Mouse (Mus musculus): ENCODE data around the gene Myom1.

Myom1 gene

DNA sequence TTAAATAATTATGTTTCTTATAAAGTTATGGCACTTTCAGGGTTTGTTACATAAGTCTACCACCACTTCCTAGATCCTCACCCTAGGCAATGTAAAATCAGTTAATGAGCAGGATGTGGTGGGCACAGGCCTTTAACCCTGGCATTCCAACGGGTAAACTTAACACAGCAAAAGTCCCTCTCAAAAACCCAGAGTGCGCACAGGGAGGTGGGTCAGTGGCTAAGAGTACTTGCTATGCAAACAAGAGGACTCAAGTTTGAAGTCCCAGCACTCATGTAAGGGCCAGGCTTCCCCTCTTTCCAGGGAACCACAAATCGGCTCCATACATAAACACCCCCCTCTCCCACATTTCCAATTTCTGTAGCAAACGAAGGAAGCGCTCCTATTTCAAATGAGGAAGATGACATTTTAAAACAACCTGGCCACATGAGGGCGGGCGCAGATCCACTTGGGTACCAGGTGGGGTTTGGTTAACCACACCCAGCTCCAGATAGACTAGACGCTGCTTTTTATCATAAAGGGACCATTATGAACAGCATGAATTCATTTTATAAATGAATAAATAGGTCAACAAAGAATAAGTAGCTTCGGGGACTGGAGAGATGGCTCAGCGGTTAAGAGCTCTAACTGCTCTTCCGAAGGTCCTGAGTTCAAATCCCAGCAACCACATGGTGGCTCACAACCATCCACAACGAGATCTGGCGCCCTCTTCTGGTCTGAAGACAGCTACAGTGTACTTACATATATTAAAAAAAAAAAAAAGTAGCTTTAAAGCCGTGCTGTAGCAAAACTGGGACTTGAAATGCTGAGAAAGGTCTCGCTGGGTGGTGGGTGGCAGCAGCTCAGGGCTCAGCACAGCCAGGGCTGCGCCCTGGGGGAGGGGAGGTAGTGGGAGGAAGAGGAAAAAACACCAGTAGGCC is 10.5 kb upstream of the Myom1 start:
- DNase-seq (ENCODE audit: low read depth): no peak

DNA sequence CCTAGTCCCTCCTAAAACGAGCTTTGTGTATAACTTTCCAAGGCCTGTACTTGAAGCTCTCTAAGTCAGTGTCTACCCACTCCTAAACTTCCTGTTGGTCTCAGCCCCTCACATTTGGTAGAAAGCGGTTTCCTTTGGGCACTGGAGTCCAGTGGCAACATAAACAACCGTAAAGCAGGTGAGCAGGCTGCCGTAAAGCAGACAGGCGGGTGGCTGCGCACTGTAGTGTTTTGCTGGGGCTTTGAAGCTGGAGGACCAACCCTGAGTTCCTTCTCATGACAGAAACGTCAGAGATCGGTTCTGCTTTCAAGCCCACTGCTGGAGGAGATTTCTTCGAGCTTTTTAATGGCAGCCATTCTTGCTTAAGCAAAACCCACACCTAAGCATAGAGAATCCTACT is 9.8 kb upstream of the Myom1 start:
- no peak for DNase-seq (ENCODE audit: low read depth)

DNA sequence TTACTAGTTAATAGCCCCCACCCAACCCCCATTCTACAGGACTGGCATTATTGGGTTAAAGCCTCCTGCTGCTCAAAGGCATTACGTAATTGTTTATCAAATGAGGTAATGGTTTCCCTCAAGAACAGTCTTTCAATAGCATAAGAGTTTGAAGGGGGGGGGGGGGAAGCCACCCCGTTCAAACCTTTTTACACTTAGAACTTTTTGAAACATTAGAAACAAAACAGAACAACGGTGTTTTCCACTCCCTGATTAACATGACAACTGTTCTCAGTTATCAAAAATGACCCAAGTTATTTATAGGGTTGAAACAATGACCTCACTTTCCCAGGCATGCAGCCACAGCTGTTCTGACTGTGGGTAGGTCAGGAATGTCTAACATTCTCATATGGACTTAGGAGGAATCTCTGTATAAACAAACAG is 9.0 kb upstream of the Myom1 start:
- no peak for DNase-seq (ENCODE audit: low read depth)

DNA sequence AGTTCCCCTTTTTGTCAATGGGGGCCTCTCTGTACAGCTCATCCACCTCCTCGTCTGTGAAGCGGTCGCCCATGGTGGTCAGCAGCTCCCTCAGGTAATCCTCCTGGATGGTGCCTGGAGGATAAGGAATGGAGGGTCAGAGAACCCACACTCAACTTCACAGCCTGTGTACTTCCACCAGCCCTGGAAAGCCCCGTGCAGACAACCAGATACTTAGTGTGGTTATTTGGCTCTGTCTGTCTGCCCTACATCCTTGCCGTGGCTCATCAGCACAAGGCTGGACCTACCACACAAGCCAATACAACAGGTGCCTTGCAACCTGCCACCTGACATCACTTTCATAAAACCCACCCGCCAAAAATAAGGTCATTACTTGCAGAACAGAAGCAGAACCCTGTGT is 7.8 kb upstream of the Myom1 start:
- no peak for DNase-seq (ENCODE audit: low read depth)

DNA sequence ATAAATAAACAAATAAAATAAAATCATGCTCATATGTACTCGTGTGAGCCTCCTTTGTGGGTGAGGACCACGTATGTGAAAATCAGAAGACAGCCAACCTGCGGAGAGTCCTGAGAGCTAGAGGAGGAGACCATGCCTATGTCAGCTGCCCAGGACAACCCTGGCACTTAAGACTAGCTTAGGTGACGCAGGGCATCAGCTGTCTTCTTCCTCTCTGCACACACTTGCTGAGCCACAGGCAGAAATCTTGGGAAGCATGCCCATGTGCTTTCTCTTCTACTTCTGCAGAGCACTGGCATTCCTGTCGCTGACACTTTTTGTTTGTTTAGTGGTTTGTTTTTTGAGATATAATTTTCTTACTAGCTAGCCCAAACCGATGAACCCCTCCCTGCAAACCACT is 6.9 kb upstream of the Myom1 start:
- DNase-seq (ENCODE audit: low read depth): no peak

DNA sequence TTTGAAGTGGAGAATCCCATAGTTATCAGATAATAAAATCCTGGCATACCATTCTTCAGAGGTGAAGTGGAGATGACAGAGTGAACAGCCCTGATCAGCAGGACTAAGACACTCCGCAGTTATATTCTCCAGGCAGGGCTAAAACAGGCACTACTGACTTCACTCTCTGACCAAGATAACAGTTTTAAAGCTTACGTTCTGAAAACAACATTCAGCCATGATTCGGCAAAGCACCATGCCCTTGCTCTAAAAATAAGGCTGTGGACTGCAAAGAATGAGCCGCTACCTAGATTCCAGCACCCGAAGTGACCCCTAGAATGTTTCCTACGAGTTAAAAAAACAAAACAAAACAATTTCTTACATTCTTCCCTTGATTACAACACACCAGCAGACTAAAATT is 4.6 kb upstream of the Myom1 start:
- DNase-seq (ENCODE audit: low read depth): no peak

DNA sequence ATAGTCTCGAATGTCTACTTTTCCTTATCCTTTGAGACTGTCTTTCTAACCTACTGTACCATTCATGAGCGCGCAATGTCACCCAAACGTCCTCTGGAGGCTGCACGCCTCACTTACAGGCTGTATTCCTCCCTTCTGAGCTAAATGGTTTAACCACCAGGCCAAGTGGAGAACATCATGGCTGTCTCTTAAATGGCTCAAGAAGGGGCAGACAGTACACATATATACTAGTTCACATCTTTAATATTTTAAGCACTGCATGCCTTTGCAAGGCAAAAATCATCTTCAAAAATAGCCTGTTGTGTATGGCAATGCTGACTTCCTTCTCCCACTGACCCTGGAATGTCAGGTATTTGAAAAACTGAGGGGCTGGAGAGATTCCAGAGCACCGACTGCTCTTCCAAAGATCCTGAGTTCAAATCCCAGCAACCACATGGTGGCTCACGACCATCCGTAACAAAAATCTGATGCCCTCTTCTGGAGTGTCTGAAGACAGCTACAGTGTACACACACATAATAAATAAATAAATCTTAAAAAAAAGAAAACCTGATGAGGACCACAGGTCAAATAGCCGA is 3.9 kb upstream of the Myom1 start:
- no peak for DNase-seq (ENCODE audit: low read depth)

DNA sequence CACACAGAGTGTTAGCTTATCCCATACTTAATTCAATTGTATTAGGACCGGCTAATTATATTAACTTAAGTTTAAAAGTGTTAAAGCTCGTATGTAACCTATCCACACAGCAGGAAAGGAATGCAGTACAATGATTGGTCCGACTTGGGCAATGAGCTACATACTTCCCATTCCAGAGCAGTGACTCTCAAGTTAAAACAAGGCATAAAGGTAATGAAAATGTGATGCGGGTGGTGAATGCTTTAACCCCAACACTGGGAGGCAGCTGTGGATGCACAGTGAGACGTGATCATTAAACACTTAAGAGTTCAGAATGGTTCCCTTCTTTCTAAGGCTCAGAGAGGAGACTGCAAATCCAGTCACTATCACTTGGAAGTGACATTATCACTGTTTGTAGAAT is 3.2 kb upstream of the Myom1 start:
- DNase-seq (ENCODE audit: low read depth): no peak

DNA sequence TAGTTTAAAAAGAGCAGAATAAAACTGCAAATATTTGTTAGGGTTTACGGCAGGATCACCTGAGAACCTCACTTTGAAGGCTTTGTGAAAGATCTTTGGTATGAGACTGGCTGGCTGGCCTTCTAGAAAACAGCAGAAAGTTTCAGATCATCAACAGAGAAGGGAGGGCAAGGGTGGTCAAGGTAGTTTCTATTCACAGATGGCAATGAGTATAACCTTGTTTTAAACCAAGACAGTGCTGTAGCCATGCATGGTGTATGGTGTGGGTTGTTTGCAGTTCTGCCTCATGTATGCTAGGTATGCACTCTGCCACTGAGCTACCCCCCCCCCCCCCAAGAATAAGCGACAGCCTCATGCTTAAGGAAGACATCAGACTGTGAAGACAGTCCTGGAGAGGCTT is 2.2 kb upstream of the Myom1 start:
- no peak for DNase-seq (ENCODE audit: low read depth)

DNA sequence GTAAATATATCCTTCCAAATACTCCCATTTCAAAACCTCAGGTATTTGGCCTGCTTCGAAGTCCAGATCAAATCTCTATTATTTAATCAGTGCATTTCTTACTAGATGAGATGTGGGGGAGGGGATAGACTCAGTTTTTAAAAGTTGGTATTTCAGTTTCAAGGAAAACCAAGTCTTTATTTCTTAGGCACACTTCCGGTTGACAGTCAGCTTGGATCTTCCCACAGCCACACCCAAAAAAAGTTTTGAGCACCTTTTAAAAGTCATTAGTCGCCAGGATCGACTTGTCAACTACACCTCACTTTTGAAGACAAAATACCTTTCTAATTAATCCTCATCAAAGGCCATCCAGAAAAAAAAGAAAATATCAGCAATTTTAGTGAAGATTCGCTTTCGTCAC is 1.4 kb upstream of the Myom1 start:
- DNase-seq (ENCODE audit: low read depth): no peak

DNA sequence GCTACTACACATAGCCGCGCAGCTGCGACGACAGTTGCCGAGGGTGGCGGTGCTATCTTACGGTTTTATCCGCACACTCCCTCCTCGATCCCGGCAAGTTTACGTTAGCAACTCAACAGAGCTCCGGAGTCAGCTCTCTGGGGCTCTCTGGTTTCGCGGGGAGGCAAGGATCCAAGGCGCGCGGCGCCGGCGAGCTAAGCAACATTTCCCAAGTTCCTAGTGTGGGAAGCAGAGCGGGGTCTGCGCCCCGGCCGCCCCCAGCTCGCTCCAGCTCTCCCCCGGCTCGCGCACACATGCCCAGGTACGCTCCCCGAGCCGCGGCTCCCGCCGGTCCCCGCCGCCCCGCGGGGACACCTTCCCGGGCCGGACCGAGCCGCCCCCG is 743 bp upstream of the Myom1 start:
- no peak for DNase-seq (ENCODE audit: low read depth)

DNA sequence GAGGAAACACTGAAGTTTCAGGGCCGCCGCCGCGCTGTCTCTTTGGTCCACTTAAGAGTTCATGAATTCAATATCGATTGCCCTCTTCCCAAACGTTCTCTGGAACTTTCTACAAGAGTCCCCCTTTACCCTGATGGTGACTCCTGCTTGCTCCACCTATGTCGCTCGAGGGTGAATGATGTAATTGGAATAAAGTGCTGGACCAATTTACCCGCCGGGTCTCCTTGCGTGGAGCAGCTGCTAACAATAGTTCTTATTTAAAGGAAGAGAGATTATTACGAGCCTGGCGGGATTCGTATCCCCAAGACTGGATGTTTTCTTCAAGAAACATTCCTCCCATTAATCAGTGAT is 286 bp downstream of the Myom1 start, which contains the start of gene Myl12a:
Gene Myl12a (minus strand): TSS at position 135 of the 351 bp plus-strand sequence.
- no peak for DNase-seq (ENCODE audit: low read depth)

DNA sequence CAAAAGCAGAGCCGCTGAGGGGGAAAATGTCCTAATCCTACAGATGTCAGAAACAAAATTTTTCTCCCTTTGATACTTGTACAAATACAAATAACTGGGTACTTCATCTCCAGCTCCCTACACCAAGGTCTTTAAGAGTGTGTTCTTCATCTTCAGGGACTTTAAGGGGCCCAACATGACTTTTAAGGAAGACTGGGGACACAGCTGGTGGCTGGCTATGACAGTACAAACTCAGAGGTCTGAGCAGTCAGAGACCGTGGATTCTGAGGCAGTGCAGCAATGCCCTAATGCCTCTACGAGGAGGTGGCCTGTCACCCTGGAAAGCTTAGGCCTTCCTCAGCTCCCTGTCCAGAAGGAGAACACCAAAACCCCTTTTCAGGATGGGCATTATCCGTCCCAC is 679 bp downstream of the Myom1 start:
- DNase-seq (ENCODE audit: low read depth): no peak

DNA sequence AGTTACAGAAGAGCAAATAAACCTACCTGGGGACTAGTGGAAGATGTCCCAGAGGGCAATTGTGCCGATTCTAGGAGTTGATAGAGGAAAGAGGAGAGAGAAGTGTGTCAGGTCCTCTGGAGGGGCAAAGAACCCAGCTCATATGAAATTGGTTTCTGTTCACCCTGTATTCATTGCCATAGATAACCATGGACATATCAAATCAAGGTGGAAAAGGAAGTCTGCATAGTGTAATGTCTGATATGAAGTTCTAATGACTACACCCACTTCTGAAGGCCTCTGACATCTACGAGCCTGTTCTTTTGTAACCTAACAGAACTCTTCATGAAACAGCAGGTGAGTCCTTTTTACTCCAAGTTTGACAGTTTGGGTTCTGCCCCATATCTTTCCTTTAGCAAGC is 1.3 kb downstream of the Myom1 start:
- DNase-seq (ENCODE audit: low read depth): no peak

DNA sequence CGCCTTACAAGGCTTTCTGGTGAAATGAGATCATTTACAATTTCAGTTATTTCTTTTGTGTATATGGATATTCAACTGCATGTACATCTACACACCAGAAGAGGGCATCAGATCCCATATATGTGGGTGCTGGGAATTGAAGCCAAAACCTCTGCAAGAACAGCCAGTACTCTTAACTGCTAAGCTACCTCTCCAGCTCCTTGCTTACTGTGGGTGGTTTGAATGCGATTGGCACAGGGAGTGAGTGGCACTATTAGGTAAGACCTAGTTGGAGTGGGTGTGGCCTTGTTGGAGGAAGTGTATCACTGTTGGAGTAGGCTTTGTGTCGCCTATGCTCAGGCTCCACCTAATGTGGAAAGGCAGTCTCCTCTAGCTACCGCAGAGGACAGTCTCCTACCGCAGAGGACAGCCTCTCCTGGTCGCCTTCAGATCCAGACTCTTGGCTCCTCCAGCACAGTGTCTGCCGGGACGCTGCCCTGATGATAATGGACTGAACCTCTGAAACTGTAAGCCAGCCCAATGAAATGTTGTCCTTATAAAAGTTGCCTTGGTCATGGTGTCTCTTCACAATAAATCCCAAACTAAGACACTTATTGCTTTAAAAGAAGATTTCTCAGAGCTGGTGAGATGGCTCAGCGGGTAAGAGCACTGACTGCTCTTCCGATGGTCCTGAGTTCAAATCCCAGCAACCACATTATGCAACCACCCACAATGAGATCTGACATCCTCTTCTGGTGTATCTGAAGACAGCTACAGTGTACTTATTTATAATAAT is 1.9 kb downstream of the Myom1 start:
- no peak for DNase-seq (ENCODE audit: low read depth)

DNA sequence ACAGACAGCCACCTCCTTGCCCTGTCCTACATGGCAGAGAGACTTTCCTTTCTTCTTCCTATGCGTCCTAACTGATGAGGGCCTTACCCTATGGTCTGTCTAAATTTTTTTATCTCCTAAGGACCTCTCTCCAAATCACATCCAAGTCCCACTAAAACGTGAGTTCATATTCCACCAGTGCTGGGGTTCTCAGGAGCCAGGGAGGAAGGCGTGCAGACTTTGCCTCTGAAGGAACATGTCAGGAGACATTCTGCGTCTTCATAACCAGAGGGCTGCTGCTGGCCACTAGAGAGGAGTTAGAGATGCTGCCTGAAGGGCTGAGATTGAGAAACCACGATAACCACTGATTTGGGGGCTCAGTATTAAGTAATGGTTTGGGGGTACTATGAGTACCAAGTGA is 4.5 kb downstream of the Myom1 start:
- no peak for DNase-seq (ENCODE audit: low read depth)

DNA sequence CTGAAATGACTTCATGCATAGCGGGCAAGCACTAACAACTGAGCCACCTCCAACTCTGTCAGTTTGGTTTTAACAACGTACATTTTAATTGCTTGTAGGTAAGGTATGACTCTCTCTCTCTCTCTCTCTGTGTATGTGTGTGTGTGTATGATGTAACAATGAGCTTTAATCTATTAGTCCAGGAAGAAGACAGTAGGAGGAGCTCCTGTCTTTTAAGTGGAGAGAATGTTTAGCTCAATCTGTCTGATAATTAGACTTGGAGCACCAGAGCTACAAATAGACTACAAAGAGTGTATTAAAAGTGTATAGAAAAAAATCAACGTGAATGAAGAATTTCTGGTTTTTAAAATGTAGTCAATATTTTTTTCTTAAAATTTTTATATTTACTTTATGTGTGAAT is 6.2 kb downstream of the Myom1 start:
- no peak for DNase-seq (ENCODE audit: low read depth)

DNA sequence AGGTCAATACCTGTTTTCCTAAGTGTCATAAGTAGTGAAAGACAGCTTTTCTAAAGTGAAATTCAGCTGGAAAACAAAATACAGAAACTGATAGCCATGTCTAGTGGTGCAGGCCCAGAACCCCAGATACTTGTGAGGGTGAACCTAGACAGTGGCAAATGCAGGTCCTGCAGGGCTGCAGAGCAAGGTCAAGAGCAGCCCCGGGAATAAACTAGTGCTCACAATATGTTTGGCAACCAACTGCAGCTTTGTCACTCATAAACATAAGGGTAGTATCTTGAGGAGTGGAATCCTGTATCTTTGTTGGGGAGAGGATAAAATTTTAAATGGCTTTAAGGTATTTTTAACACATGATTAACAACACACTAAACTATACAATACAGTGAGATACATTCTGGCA is 7.3 kb downstream of the Myom1 start:
- no peak for DNase-seq (ENCODE audit: low read depth)

DNA sequence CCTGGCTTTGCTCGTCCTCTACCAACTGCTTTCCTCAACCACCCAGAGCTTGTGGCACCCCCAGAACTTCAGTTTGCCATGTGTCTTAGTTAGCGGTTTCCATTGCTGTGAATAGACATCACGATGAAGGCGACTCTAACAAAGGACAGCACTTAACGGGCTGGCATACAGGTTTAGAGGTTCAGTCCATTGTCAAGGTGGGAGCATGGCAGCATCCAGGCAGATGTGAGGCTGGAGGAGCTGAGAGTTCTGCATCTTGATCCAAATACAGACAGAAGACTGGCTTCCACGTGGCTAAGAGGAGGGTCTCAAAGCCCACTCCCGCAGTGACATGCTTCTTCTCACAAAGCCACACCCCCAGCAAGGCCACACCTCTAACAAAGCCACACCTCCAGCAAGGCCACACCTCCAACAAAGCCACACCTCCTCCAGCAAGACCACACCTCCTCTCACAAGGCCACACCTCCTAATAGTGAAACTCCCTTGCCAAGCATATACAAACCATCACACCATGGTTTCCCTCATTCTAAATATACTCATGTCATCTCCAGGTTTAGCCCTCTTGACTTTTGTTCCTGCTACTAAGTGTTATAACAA is 8.3 kb downstream of the Myom1 start:
- no peak for DNase-seq (ENCODE audit: low read depth)

DNA sequence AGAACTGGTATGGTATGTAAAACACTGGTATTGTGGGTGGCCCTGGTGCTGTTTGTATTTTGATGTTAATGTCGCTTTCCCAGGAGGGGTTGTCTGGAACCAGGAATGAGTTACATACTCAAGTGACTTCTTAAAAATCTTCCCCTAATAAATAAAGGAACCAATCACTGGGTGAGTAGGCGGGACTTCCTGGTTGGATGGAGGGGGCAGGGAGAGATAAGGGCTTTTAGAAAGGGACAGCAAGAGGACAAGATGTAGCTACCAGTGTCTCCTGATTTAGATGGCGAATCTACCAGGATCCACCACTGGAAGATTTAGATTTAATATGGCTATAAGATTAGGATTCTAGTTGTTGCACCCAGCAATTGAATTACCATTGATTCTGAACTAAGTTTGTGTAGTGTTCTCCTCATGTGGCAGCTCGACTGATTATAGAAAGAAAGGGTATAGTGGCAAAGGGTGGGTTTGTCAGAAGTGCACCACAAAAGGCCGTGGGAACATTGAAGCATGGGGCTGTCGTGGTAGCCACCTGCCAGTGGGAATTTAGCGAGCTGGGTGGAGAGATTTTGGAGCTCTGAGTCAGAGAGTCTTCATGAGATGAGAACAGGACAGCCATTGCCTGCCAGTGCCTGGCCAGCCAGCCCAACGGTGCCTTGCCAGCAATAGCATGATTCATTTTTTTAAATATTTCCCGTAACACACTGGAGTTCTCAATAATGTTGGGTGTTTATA is 9.7 kb downstream of the Myom1 start:
- DNase-seq (ENCODE audit: low read depth): no peak

DNA sequence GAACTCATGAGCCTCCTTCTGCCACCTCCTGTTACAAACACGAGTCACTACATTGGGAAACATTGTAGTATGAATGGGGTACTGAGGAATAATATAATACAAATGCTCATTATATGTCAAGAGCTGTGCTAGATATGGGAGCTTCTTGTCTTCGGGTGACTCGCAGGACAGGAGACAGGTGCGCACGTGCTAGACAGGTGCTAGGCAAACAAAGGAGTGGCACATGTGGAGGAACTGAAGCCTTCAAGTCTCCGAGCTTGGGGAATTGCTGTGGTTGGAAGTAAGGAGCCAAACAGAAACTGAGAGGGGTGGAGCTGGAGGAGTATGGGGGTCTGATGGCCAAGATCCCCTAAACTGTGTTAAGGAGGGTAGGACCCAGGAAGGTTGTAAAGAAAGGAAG is 10.7 kb downstream of the Myom1 start:
- DNase-seq (ENCODE audit: low read depth): no peak

DNA sequence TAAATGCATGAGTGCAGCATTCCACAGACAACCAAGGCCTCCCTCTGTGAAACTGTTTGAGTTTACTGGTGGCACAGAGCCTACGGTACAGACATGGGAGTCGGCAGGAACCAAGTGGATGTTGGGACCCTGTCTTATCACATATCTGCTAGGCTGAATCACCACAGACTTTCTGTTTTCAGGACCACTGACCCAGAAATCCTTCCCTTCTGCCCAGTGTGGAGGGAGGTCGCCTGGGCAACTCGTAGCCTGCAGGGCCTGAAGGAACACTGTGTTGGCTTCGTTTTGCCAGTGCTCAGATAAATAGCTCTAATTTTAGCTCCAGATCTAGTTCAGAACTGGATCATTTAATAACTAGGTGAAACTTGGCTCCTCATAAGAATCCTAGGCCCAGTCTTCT is 12.5 kb downstream of the Myom1 start:
- no peak for DNase-seq (ENCODE audit: low read depth)

All from c-Kit-positive CD71-negative TER-119-negative erythroid progenitor cells, embryonic 14.5 days (primary cell).